Mouse (Mus musculus) spleen, adult 2 months (tissue): ENCODE data around the gene Clec16a. TPM values are rescaled to one million over a fixed set of nuclear protein-coding genes. Genes with fewer than 3 reads are reported as not detected.

Source experiments
- DNase-seq, 2 experiments: peaks; one replicate each; pipeline versions ENCODE4 v3.0.0 to v3.0.0-alpha.2; 2012 to 2021; ENCODE audit warnings: low spot score in 2 of 2, low read depth in 1 of 2
- H3K27ac ChIP-seq: fragments of 200-500 bp; 2 replicates; pipeline ENCODE4 v1.5.1; 2012; ENCODE audit warnings: low read length, inconsistent platforms; ENCODE audit not compliant: insufficient read depth
- H3K27me3 ChIP-seq: fragments of 200-500 bp; 2 replicates; pipeline ENCODE4 v1.6.1; 2012; ENCODE audit warnings: mild to moderate bottlenecking, moderate library complexity, low read length, inconsistent platforms; ENCODE audit not compliant: control insufficient read depth, insufficient read depth
- H3K36me3 ChIP-seq: fragments of 200-500 bp; 2 replicates; pipeline ENCODE4 v1.6.1; 2012; ENCODE audit warnings: mild to moderate bottlenecking, low read length, inconsistent platforms; ENCODE audit not compliant: control insufficient read depth, insufficient read depth
- H3K4me1 ChIP-seq: fragments of 200-500 bp; 2 replicates; pipeline ENCODE4 v1.6.1; 2011; ENCODE audit warnings: inconsistent platforms; ENCODE audit not compliant: control insufficient read depth, insufficient read depth, insufficient read length
- H3K4me3 ChIP-seq: fragments of 200-500 bp; 2 replicates; pipeline ENCODE4 v1.5.1; 2011; ENCODE audit warnings: mild to moderate bottlenecking, inconsistent platforms; ENCODE audit not compliant: insufficient read depth, insufficient read length; ENCODE audit errors: extremely low read depth
- CTCF ChIP-seq: fragments of 200-500 bp; IDR thresholded peaks from 2 replicates; pipeline ENCODE4 v1.5.1; 2011; ENCODE audit warnings: mild to moderate bottlenecking, inconsistent platforms; ENCODE audit not compliant: insufficient read depth, insufficient read length, insufficient replicate concordance; ENCODE audit errors: extremely low read depth
- POLR2A ChIP-seq: fragments of 200-500 bp; IDR thresholded peaks from 2 replicates; pipeline ENCODE4 v1.6.1; 2011; ENCODE audit warnings: low read depth, low read length, inconsistent platforms
- WGBS: fragments of 180-500 bp; shearing (Covaris S2); methylation state at CpG from one replicate; pipeline ENCODE4 v1.1.7; 2018; 5-methylcytosine and 5-hydroxymethylcytosine counted together
- polyA plus RNA-seq: library from polyadenylated mRNA; depleted of rRNA; stranded (reverse); fragments of >200 nt; gene quantifications from 2 replicates; pipeline ENCODE4 v1.2.3, GENCODE M21; 2012

Gene Clec16a
- polyA plus RNA-seq, 1 experiment, result 8.2 TPM

- no peak overlapping the region for H3K4me3 ChIP-seq
- no peaks in the 10 kb centered on the region for H3K36me3 ChIP-seq
- TF ChIP-seq POLR2A (no peak), CTCF (no peak)
- no peaks in the 10 kb centered on the region; the same call in 1 of the 2 replicates for H3K4me1 ChIP-seq
- WGBS, result 86% methylated on average over 5 of the region's 5 CpGs
- no peak for DNase-seq
- H3K27ac ChIP-seq, result no peak overlapping the region
- H3K27me3 ChIP-seq, result no peaks in the 10 kb centered on the region
Measured at GRCm38 (mm10) chr16:10762569-10763180, 217.5 kb downstream of the Clec16a start.

- H3K27me3 ChIP-seq, result no peaks in the 10 kb centered on the region
- H3K4me1 ChIP-seq, result peaks cover 7% of the 10 kb centered on the region; the same call in 1 of the 2 replicates
- H3K36me3 ChIP-seq, result no peaks in the 10 kb centered on the region
- H3K4me3 ChIP-seq, result no peak overlapping the region
- no peak for DNase-seq
- TF ChIP-seq POLR2A (no peak), CTCF (no peak)
- H3K27ac ChIP-seq, result no peak overlapping the region
- 80% methylated on average over 6 of the region's 6 CpGs for WGBS
Measured at GRCm38 (mm10) chr16:10763540-10764264, 218.6 kb downstream of the Clec16a start.

- no peak for TF ChIP-seq POLR2A
- no peak for TF ChIP-seq CTCF
- no peak for DNase-seq
- H3K27me3 ChIP-seq, result no peaks in the 10 kb centered on the region
- H3K36me3 ChIP-seq, result no peaks in the 10 kb centered on the region
- WGBS, result 16% methylated on average over 2 of the region's 2 CpGs
- H3K27ac ChIP-seq, result no peak overlapping the region
- no peak overlapping the region for H3K4me3 ChIP-seq
- peaks cover 14% of the 10 kb centered on the region; the same call in 1 of the 2 replicates for H3K4me1 ChIP-seq
Measured at GRCm38 (mm10) chr16:10764323-10764722, 219.2 kb downstream of the Clec16a start.

GRCm38 (mm10) chr16:10767158-10767557 is 222.0 kb downstream of the Clec16a start:
- peaks cover 38% of the 10 kb centered on the region for H3K4me1 ChIP-seq
- H3K4me3 ChIP-seq, result no peak overlapping the region
- no peaks in the 10 kb centered on the region for H3K36me3 ChIP-seq
- TF ChIP-seq CTCF (peak; percentile 41; the same call in 1 of the 2 replicates), POLR2A (no peak)
- no peak overlapping the region for H3K27ac ChIP-seq
- 26% methylated on average over 4 of the region's 4 CpGs for WGBS
- DNase-seq, result peak; percentile 66 to 76
- H3K27me3 ChIP-seq, result no peaks in the 10 kb centered on the region

- DNase-seq, result peak in 1 of 2 experiments; percentile 36
- TF ChIP-seq CTCF (no peak), POLR2A (no peak)
- 4% methylated on average over 9 of the region's 9 CpGs for WGBS
Measured at GRCm38 (mm10) chr16:10768821-10769220, 223.7 kb downstream of the Clec16a start.

GRCm38 (mm10) chr16:10769661-10770060 is 224.5 kb downstream of the Clec16a start:
- 4% methylated on average over 2 of the region's 2 CpGs for WGBS
- no peaks in the 10 kb centered on the region for H3K36me3 ChIP-seq
- no peaks in the 10 kb centered on the region for H3K27me3 ChIP-seq
- no peak overlapping the region for H3K4me3 ChIP-seq
- H3K4me1 ChIP-seq, result peaks cover 44% of the 10 kb centered on the region
- peak; percentile 41 to 66 for DNase-seq
- TF ChIP-seq CTCF, result no peak
- no peak for TF ChIP-seq POLR2A
- H3K27ac ChIP-seq, result peak overlapping the region; percentile 60

More at GRCm38 (mm10) chr16:10768821-10769220, 223.7 kb downstream of the Clec16a start:
- no peak overlapping the region for H3K4me3 ChIP-seq
- no peaks in the 10 kb centered on the region for H3K27me3 ChIP-seq
- H3K27ac ChIP-seq, result no peak overlapping the region; the same call in 1 of the 2 replicates
- H3K4me1 ChIP-seq, result peaks cover 40% of the 10 kb centered on the region
- no peaks in the 10 kb centered on the region for H3K36me3 ChIP-seq

GRCm38 (mm10) chr16:10770531-10771325 is 225.6 kb downstream of the Clec16a start:
- Histone ChIP-seq H3K4me3 (no peak overlapping the region), H3K27me3 (no peaks in the 10 kb centered on the region), H3K27ac (peak overlapping the region; percentile 60; the same call in 1 of the 2 replicates), H3K4me1 (peaks cover 47% of the 10 kb centered on the region), H3K36me3 (no peaks in the 10 kb centered on the region)
- no peak for TF ChIP-seq POLR2A
- TF ChIP-seq CTCF, result no peak
- 41% methylated on average over 4 of the region's 4 CpGs for WGBS
- DNase-seq, result no peak
